Mouse (Mus musculus): ENCODE results near the gene Rab8b. TPM values are rescaled to one million over a fixed set of nuclear protein-coding genes. Genes with fewer than 3 reads are reported as not detected.
"Not testable (repeated sequence)": the region's sequence is repeated elsewhere in the genome, so short reads cannot be mapped to it uniquely, and the experiment has no call there.

Rab8b gene
- polyA plus RNA-seq, 1 experiment, result 2.7 TPM

- Histone ChIP-seq H3K4me1 (ENCODE audit: control insufficient read depth, insufficient read depth, insufficient read length, low read length) (no peaks in the 10 kb centered on the region), H3K27ac (ENCODE audit: insufficient read depth, low read depth, low read length) (no peak overlapping the region), H3K4me3 (ENCODE audit: low read depth, low read length) (no peak overlapping the region), H3K36me3 (ENCODE audit: control insufficient read depth, insufficient read depth, low read length) (no peaks in the 10 kb centered on the region), H3K27me3 (ENCODE audit: control insufficient read depth, insufficient read depth, low read length) (no peaks in the 10 kb centered on the region)
- 76% methylated on average over 5 of the region's 5 CpGs for WGBS
- TF ChIP-seq CTCF (IDR thresholded peaks at IDR 0.05; ENCODE audit: extremely low read depth, insufficient read length, insufficient replicate concordance, low read depth, low read length), result no peak
- no peak for TF ChIP-seq POLR2A (IDR thresholded peaks at IDR 0.05; ENCODE audit: low read depth, low read length)
Observed at GRCm38 (mm10) chr9:66820996-66821395, 98.5 kb downstream of the Rab8b start.

GRCm38 (mm10) chr9:66813392-66813791 is 106.1 kb downstream of the Rab8b start:
- H3K4me3 ChIP-seq (ENCODE audit: low read depth, low read length), result no peak overlapping the region
- H3K27me3 ChIP-seq (ENCODE audit: control insufficient read depth, insufficient read depth, low read length), result no peaks in the 10 kb centered on the region
- 72% methylated on average over 2 of the region's 2 CpGs for WGBS
- no peaks in the 10 kb centered on the region for H3K4me1 ChIP-seq (ENCODE audit: control insufficient read depth, insufficient read depth, insufficient read length, low read length)
- no peak overlapping the region for H3K27ac ChIP-seq (ENCODE audit: insufficient read depth, low read depth, low read length)
- TF ChIP-seq CTCF (IDR thresholded peaks at IDR 0.05; ENCODE audit: extremely low read depth, insufficient read length, insufficient replicate concordance, low read depth, low read length), result no peak
- no peak for TF ChIP-seq POLR2A (IDR thresholded peaks at IDR 0.05; ENCODE audit: low read depth, low read length)
- H3K36me3 ChIP-seq (ENCODE audit: control insufficient read depth, insufficient read depth, low read length), result no peaks in the 10 kb centered on the region

DNA sequence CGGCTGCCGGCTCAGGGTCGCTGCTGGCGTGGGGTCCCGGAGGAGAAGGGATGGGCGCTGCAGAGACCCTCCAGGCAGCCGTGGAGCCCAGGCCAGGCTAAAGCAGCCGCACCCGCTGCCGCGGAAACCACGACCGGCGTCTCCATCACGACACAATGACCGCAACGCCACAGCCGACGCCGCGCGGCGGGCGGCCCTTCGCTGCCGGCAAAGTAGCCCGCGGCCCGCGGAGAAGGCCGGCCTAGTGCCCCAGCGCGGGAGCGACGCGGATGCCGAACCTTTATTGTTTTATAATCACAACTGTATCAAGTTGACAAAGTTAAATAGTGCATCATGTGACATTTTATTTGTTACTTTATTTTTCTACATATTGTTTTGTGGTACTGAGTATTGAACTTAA is 113.5 kb downstream of the Rab8b start:
- H3K27ac ChIP-seq (ENCODE audit: insufficient read depth, low read depth, low read length); H3K36me3 ChIP-seq (ENCODE audit: control insufficient read depth, insufficient read depth, low read length); H3K27me3 ChIP-seq (ENCODE audit: control insufficient read depth, insufficient read depth, low read length); H3K4me1 ChIP-seq (ENCODE audit: control insufficient read depth, insufficient read depth, insufficient read length, low read length): not testable (repeated sequence)
- peak overlapping the region; percentile 40 for H3K4me3 ChIP-seq (ENCODE audit: low read depth, low read length)
- WGBS, result 10% methylated on average over 32 of the region's 37 CpGs

DNA sequence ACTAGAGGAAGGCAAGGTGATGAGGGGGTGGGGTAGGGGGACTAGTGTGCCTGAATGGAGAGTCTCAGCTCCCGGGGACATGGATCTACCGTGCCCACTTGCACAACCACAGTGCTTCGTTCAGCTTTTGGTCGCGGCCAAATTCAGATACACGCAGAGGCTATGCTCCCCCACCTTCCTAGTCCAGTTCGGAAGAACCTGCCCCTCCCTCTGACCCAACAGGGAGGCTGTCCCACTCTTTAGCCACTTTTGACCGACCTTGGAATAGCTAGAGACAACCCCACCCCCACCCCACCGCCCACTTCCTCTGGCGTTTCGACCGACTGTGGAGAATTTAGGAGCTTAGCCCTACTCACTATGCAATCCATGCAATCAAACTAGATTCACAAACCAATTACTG is 117.5 kb downstream of the Rab8b start:
- Histone ChIP-seq H3K27ac (ENCODE audit: insufficient read depth, low read depth, low read length) (no peak overlapping the region), H3K4me1 (ENCODE audit: control insufficient read depth, insufficient read depth, insufficient read length, low read length) (0 out of 2 replicates have a peak, but pooled peaks cover 2% of the 10 kb centered on the region), H3K27me3 (ENCODE audit: control insufficient read depth, insufficient read depth, low read length) (peaks cover 3% of the 10 kb centered on the region; the same call in 1 of the 2 replicates), H3K4me3 (ENCODE audit: low read depth, low read length) (no peak overlapping the region), H3K36me3 (ENCODE audit: control insufficient read depth, insufficient read depth, low read length) (no peaks in the 10 kb centered on the region)
- WGBS, result 59% methylated on average over 12 of the region's 12 CpGs
- TF ChIP-seq CTCF (IDR thresholded peaks at IDR 0.05; ENCODE audit: extremely low read depth, insufficient read length, insufficient replicate concordance, low read depth, low read length) (no peak), POLR2A (IDR thresholded peaks at IDR 0.05; ENCODE audit: low read depth, low read length) (no peak)

DNA sequence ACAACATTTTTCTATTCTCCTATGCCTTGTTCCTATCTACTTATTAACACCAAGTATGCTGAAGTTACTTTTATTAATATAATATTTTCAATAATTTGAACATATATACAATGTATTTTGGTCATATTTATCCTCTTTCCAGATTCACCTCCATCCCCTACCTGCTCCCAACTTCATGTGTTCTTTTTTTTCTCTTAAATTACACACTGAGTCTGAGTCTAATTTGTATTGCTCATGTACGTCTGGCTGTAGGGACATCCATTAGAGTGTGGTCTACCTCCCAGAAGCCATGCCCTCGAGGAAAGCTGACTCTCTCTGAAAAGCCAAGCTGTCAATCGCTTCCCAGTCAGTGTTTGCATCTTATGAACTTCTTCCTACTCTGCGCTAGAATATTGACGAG is 122.7 kb downstream of the Rab8b start, which contains the start of gene Gm10647:
Gene Gm10647, plus strand, starts transcription at position 301 of the 400 bp plus-strand sequence.
- H3K4me1 ChIP-seq (ENCODE audit: control insufficient read depth, insufficient read depth, insufficient read length, low read length), result no peaks in the 10 kb centered on the region
- no peaks in the 10 kb centered on the region for H3K36me3 ChIP-seq (ENCODE audit: control insufficient read depth, insufficient read depth, low read length)
- peak within 1 kb of the TSS; percentile 74 for H3K4me3 ChIP-seq (ENCODE audit: low read depth, low read length)
- H3K27ac ChIP-seq (ENCODE audit: insufficient read depth, low read depth, low read length), result no peak within 1 kb of the TSS
- WGBS, result 79% methylated on average over 5 of the region's 5 CpGs
- H3K27me3 ChIP-seq (ENCODE audit: control insufficient read depth, insufficient read depth, low read length), result no peaks in the 10 kb centered on the region
- TF ChIP-seq POLR2A (IDR thresholded peaks at IDR 0.05; ENCODE audit: low read depth, low read length) (no peak), CTCF (IDR thresholded peaks at IDR 0.05; ENCODE audit: extremely low read depth, insufficient read length, insufficient replicate concordance, low read depth, low read length) (no peak)

DNA sequence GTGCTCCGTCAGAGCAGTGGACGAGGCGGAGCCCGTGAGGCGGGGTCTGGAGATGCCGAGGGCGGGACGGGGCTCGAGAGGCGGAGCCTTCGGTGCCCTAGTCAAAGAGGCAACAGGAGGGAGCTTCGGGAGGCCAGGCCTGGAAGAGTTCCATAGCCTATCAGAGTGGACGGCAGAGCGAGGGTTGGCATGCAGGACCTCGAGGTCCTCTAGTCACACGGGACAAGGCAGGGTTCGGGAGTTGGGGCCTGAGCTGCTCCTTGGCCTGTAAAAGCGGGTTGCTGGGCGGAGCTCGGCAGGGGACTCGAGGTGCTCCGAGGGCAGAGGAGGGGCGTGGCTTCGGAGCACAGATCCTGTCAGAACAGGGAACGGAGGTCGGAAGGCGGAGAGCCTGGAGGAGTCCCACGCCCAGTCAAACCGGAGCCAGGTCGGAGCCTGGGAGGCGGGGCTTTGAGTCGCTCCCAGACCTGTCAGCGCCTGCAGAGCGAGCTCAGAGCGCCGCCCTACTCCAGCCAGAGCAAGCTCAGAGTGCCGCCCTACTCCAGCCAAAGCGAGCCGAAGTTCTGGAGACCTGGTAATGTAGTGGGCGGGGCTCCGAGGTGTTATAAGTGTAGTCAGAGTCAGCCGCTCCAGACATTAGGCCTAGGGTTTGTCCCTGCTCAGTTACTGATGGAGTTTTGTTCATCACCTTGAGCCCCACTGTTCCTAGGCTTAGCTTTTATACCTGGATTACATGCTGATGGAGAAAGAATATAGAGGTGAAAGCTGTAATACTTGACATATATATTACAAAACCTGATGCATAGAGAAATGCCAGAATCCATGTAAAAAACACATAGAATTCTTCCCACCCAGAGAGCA is 123.8 kb downstream of the Rab8b start, which contains the start of gene Aph1b:
Gene Aph1b, minus strand, starts transcription at position 27 of the 861 bp plus-strand sequence.
- Histone ChIP-seq H3K36me3 (ENCODE audit: control insufficient read depth, insufficient read depth, low read length) (no peaks in the 10 kb centered on the region), H3K4me3 (ENCODE audit: low read depth, low read length) (peak within 1 kb of the TSS; percentile 74), H3K27ac (ENCODE audit: insufficient read depth, low read depth, low read length) (peak within 1 kb of the TSS; percentile 89), H3K27me3 (ENCODE audit: control insufficient read depth, insufficient read depth, low read length) (no peaks in the 10 kb centered on the region), H3K4me1 (ENCODE audit: control insufficient read depth, insufficient read depth, insufficient read length, low read length) (no peaks in the 10 kb centered on the region)
- WGBS, result under 1% methylated on average over 42 of the region's 42 CpGs
- TF ChIP-seq POLR2A (IDR thresholded peaks at IDR 0.05; ENCODE audit: low read depth, low read length) (0 out of 2 replicates have a peak, but pooled peaks have one; percentile 34), CTCF (IDR thresholded peaks at IDR 0.05; ENCODE audit: extremely low read depth, insufficient read length, insufficient replicate concordance, low read depth, low read length) (no peak)

DNA sequence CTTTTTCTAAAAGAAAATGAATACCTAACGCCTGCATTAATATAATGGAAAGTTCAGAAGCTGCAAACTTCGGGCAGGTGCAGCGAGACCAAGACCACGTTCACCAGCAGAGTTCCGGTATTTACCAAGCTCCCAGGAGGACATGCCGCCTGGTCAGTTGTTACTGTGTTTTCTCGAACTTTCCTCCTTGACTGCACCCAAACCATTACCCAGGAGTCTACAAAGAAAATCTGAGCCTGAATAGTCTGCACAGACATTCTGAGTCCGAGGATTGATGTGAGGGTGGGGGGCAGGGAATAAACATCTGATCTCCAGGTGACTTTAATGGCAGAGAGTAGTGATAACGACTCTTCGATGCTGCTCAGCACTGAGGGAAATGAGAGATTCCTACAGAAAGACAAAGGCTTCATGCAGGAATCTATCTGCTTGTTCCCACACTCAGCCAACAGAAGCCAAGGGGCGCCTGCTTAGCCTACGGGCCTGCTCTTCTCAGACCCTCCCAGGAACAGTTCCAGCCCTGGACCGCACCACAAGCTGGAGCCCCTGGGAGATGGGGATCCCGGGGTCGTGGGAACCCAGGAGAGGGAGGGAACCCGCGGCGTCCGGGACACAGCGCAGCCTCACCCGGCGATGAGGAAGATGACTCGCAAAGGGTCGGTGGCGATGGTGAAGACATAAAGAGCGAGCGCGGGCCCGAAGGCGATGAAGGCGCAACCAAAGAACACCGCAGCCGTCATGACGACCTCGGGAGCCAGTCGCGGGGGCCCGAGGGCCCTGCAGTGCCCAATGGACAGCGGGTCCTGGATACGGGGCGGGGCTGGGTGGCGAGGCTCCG is 124.6 kb downstream of the Rab8b start:
- peak overlapping the region; percentile 19; the same call in 1 of the 2 replicates for H3K27ac ChIP-seq (ENCODE audit: insufficient read depth, low read depth, low read length)
- TF ChIP-seq CTCF (IDR thresholded peaks at IDR 0.05; ENCODE audit: extremely low read depth, insufficient read length, insufficient replicate concordance, low read depth, low read length) (no peak), POLR2A (IDR thresholded peaks at IDR 0.05; ENCODE audit: low read depth, low read length) (0 out of 2 replicates have a peak, but pooled peaks have one; percentile 6)
- no peaks in the 10 kb centered on the region for H3K27me3 ChIP-seq (ENCODE audit: control insufficient read depth, insufficient read depth, low read length)
- no peaks in the 10 kb centered on the region for H3K36me3 ChIP-seq (ENCODE audit: control insufficient read depth, insufficient read depth, low read length)
- WGBS, result 2% methylated on average over 43 of the region's 43 CpGs
- H3K4me1 ChIP-seq (ENCODE audit: control insufficient read depth, insufficient read depth, insufficient read length, low read length), result no peaks in the 10 kb centered on the region
- peak overlapping the region; percentile 74 for H3K4me3 ChIP-seq (ENCODE audit: low read depth, low read length)

Other genes starting within 250 kb of the Rab8b start
- 2.8 and 4.4 TPM in 2 replicates for gene Car12, start 206.0 kb downstream of the Rab8b start, polyA plus RNA-seq (2012; rRNA removed)
- 0.68 and 0.79 TPM in 2 replicates for gene Aph1b, start 124.2 kb downstream of the Rab8b start, polyA plus RNA-seq (2012; rRNA removed)
- 0.06 TPM in 1 of 2 replicates, not detected in the other for gene Gm10647, start 122.6 kb downstream of the Rab8b start, polyA plus RNA-seq (2012; rRNA removed)
- 0.13 and 0.22 TPM in 2 replicates for gene Aph1c, start 85.0 kb downstream of the Rab8b start, polyA plus RNA-seq (2012; rRNA removed)
- 9.6 and 10.2 TPM in 2 replicates for gene Rps27l, start 26.4 kb upstream of the Rab8b start, polyA plus RNA-seq (2012; rRNA removed)
- 16.3 and 26.8 TPM in 2 replicates for gene Lactb, start 55.8 kb upstream of the Rab8b start, polyA plus RNA-seq (2012; rRNA removed)
- 146 and 242 TPM in 2 replicates for gene Tpm1, start 129.7 kb upstream of the Rab8b start, polyA plus RNA-seq (2012; rRNA removed)